Mouse (Mus musculus) lung, embryonic 15.5 days (tissue): ENCODE data around the gene Pdia6. TPM values are rescaled to one million over a fixed set of nuclear protein-coding genes. Genes with fewer than 3 reads are reported as not detected.

Source experiments
- ATAC-seq: fragments of 200-750 bp; cut with Nextera tagmentation; 2 replicates; pipeline ENCODE4 v1.8.0; 2017; ENCODE audit warnings: moderate number of reproducible peaks, borderline replicate concordance; ENCODE audit not compliant: low FRiP score, low TSS enrichment; ENCODE audit errors: extremely low read depth
- H3K27ac ChIP-seq: fragments of 300-500 bp; sonication (generic); 2 replicates; pipeline ENCODE4 v1.5.1; 2015; ENCODE audit warnings: moderate library complexity, mild to moderate bottlenecking, inconsistent platforms
- H3K27me3 ChIP-seq: fragments of 300-500 bp; sonication (generic); 2 replicates; pipeline ENCODE4 v1.6.1; 2015; ENCODE audit warnings: inconsistent platforms
- H3K36me3 ChIP-seq: fragments of 300-500 bp; sonication (generic); 2 replicates; pipeline ENCODE4 v1.6.1; 2015; ENCODE audit warnings: inconsistent platforms
- H3K4me1 ChIP-seq: fragments of 300-500 bp; sonication (generic); 2 replicates; pipeline ENCODE4 v1.6.1; 2015; ENCODE audit warnings: inconsistent platforms
- H3K4me2 ChIP-seq: fragments of 300-500 bp; sonication (generic); 2 replicates; pipeline ENCODE4 v1.6.1; 2015; ENCODE audit warnings: inconsistent platforms, mild to moderate bottlenecking, moderate library complexity
- H3K4me3 ChIP-seq: fragments of 300-500 bp; sonication (generic); 2 replicates; pipeline ENCODE4 v1.5.1; 2015; ENCODE audit warnings: mild to moderate bottlenecking, inconsistent platforms
- H3K9ac ChIP-seq: fragments of 300-500 bp; sonication (generic); 2 replicates; pipeline ENCODE4 v1.6.1; 2015; ENCODE audit warnings: inconsistent platforms
- H3K9me3 ChIP-seq: fragments of 300-500 bp; sonication (generic); 2 replicates; pipeline ENCODE4 v1.6.1; 2016; ENCODE audit warnings: inconsistent platforms
- WGBS: fragments of 180-500 bp; shearing (Covaris S2); methylation state at CpG from one replicate; pipeline ENCODE4 v1.1.7; 2015; 5-methylcytosine and 5-hydroxymethylcytosine counted together
- polyA plus RNA-seq: library from polyadenylated mRNA; unstranded; fragments of >200 nt; fragmentation: Nextera tagmentation; extraction: Ambion mirVana; gene quantifications from 2 replicates; pipeline ENCODE4 v1.2.1, GENCODE M21; 2015

Pdia6 gene
- polyA plus RNA-seq, 1 experiment from 2014 or later, result 737 TPM

DNA sequence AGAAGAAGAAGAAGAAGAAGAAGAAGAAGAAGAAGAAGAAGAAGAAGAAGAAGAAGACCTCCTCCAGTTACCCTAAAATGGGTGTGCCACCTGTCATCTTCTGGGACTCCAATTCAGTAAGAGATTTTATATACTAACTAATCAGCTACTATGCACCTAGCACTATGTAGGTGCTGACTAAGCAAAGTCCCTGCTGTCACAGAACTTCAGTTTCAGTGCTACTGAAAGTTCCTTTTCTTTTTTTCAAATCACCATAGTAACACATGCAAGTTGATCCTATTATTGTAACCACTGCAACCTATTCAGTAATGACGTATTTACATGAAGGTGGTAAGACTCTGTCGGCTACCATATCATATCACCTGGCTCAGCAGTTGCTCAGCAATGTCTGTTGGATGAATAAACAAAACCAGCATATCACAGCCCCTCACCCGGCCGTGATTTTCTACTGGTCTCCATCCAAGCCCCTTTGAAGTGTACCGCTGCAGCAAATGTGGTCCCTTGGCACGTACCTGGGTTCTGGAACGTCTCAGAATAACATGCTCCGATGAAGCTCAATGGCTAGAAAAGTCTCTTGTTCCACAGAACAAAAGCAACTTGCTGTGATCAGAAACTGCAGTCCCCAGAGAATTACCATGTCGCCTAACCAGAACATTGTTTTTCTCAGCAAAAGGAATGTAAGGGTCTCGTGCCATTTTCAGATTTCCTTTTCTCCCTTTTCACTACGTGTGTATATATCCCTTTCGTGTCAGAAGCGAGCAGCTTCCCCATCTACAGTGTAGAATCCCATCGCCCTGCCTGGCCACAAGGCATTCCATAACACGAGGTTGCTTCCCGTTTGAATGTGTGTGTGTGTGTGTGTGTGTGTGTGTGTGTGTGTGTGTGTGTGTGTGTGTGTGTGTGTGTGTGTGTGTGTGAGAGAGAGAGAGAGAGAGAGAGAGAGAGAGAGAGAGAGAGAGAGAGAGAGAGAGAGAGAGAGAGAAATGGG, 44.8 kb downstream of the Pdia6 start:
- H3K4me3 ChIP-seq, result no peak overlapping the region
- H3K4me2 ChIP-seq, result no peak overlapping the region
- H3K4me1 ChIP-seq, result no peaks in the 10 kb centered on the region
- peaks cover 4% of the 10 kb centered on the region; the same call in 1 of the 2 replicates for H3K27me3 ChIP-seq
- no peak overlapping the region for H3K27ac ChIP-seq
- no peak overlapping the region for H3K9ac ChIP-seq
- WGBS, result 66% methylated on average over 16 of the region's 16 CpGs
- no peaks in the 10 kb centered on the region for H3K9me3 ChIP-seq
- H3K36me3 ChIP-seq, result no peaks in the 10 kb centered on the region
- ATAC-seq, result no peak

DNA sequence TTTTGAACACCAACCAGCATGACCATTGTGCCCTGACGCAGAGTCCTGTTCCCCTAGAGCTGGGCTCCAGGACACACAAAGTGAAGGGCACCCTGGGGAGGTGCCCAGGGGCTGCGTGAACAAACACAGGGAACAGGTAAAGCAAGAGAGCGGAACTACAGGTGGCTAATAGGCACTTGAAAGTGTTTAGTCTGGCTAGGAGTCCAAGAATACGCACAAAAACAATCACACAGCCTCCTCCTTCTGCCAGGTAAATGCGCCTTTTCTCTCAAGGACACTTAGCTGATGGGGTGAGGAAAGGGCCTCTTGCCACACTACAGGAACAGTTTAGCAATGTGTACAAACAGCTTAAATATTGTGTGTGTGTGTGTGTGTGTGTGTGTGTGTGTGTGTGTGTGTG, 49.8 kb downstream of the Pdia6 start:
- H3K9ac ChIP-seq, result no peak overlapping the region
- 0 out of 2 replicates have a peak, but pooled peaks cover 6% of the 10 kb centered on the region for H3K4me1 ChIP-seq
- peaks cover 4% of the 10 kb centered on the region; the same call in 1 of the 2 replicates for H3K27me3 ChIP-seq
- peak overlapping the region; percentile 43 for H3K27ac ChIP-seq
- no peak overlapping the region for H3K4me2 ChIP-seq
- ATAC-seq, result peak; percentile 77
- H3K4me3 ChIP-seq, result no peak overlapping the region
- WGBS, result 66% methylated on average over 5 of the region's 5 CpGs
- no peaks in the 10 kb centered on the region for H3K36me3 ChIP-seq
- H3K9me3 ChIP-seq, result no peaks in the 10 kb centered on the region

GRCm38 (mm10) chr12:17317970-17318369, 51.6 kb downstream of the Pdia6 start:
- Histone ChIP-seq H3K4me1 (0 out of 2 replicates have a peak, but pooled peaks cover 6% of the 10 kb centered on the region), H3K36me3 (no peaks in the 10 kb centered on the region), H3K27ac (peak overlapping the region; percentile 60), H3K4me3 (no peak overlapping the region), H3K9me3 (no peaks in the 10 kb centered on the region), H3K27me3 (peaks cover 1% of the 10 kb centered on the region; the same call in 1 of the 2 replicates), H3K4me2 (no peak overlapping the region), H3K9ac (no peak overlapping the region)
- ATAC-seq, result no peak
- 38% methylated on average over 4 of the region's 4 CpGs for WGBS

DNA sequence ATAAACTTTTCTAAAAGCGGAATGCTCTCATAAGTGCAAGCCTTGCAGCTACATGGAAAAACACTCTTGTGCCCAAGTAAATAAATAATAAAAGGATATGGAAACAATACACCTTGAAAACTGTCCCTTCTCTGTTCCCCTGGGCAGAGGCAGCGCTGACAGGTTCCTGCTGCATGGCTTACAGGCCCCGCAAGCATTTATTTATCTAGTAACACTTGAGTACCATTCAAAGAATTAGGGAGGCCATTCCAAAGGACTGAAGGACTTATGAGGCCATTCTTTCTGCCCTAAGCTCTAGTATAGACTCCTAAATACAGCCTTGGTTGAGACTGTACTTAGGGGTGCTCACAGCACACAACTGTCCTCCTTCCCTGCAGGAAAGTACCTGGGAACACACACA, 52.1 kb downstream of the Pdia6 start:
- Histone ChIP-seq H3K4me2 (no peak overlapping the region; the same call in 1 of the 2 replicates), H3K9ac (no peak overlapping the region), H3K27ac (peak overlapping the region; percentile 42; the same call in 1 of the 2 replicates), H3K4me3 (no peak overlapping the region), H3K36me3 (no peaks in the 10 kb centered on the region), H3K27me3 (peaks cover 6% of the 10 kb centered on the region; the same call in 1 of the 2 replicates), H3K9me3 (no peaks in the 10 kb centered on the region), H3K4me1 (0 out of 2 replicates have a peak, but pooled peaks cover 6% of the 10 kb centered on the region)
- no peak for ATAC-seq
- 52% methylated on average over 3 of the region's 3 CpGs for WGBS

- peaks cover 39% of the 10 kb centered on the region for H3K27me3 ChIP-seq
- WGBS, result 2% methylated on average over 51 of the region's 51 CpGs
- ATAC-seq, result no peak
Measured at GRCm38 (mm10) chr12:17324549-17325470, 58.5 kb downstream of the Pdia6 start.

GRCm38 (mm10) chr12:17329259-17329658, 62.9 kb downstream of the Pdia6 start, which contains the start of gene Atp6v1c2:
Gene Atp6v1c2, minus strand, starts transcription at chr12:17329359.
- no peak for ATAC-seq
- Histone ChIP-seq H3K4me2 (no peak within 1 kb of the TSS), H3K36me3 (no peaks in the 10 kb centered on the region), H3K4me3 (no peak within 1 kb of the TSS), H3K27ac (no peak within 1 kb of the TSS), H3K27me3 (peaks cover 28% of the 10 kb centered on the region), H3K4me1 (peaks cover 7% of the 10 kb centered on the region), H3K9ac (no peak within 1 kb of the TSS), H3K9me3 (no peaks in the 10 kb centered on the region)
- WGBS, result 63% methylated on average over 3 of the region's 3 CpGs

More at GRCm38 (mm10) chr12:17324549-17325470, 58.5 kb downstream of the Pdia6 start:
- H3K9me3 ChIP-seq, result no peaks in the 10 kb centered on the region
- no peaks in the 10 kb centered on the region for H3K36me3 ChIP-seq
- H3K4me2 ChIP-seq, result peak overlapping the region; percentile 76
- peaks cover 10% of the 10 kb centered on the region for H3K4me1 ChIP-seq
- H3K27ac ChIP-seq, result no peak overlapping the region
- H3K9ac ChIP-seq, result peak overlapping the region; percentile 20
- H3K4me3 ChIP-seq, result peak overlapping the region; percentile 42

DNA sequence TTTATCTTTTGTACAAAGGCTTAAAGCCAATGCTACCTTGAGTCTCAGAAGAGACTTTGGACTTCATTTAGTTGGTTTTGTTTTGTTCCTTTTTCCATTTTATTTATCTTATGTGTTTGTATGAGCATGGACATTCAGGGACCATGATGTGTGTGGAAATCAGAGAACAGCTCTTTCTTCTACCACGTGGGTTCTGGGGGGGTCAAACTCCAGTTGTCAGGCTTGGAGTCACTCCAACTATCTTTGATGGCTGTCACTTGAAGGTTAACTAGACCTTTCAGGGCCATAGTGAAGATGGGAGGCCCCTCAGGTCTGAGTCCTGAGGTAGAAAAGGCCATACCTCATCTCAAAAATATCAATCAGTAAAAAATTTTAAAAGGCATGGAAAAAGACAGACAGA, 67.1 kb downstream of the Pdia6 start:
- no peaks in the 10 kb centered on the region for H3K4me1 ChIP-seq
- WGBS, result 15% methylated on average over 1 of the region's 1 CpGs
- H3K27ac ChIP-seq, result no peak overlapping the region
- H3K36me3 ChIP-seq, result no peaks in the 10 kb centered on the region
- no peak overlapping the region for H3K4me3 ChIP-seq
- 0 out of 2 replicates have a peak, but pooled peaks cover 5% of the 10 kb centered on the region for H3K27me3 ChIP-seq
- no peak for ATAC-seq
- H3K4me2 ChIP-seq, result no peak overlapping the region
- H3K9me3 ChIP-seq, result no peaks in the 10 kb centered on the region
- H3K9ac ChIP-seq, result no peak overlapping the region

Other genes starting within 250 kb of the Pdia6 start
- gene Kcnf1, start 89.7 kb upstream of the Pdia6 start, polyA plus RNA-seq, result 0.21 and 0.42 TPM in 2 replicates
- gene Atp6v1c2, start 62.8 kb downstream of the Pdia6 start, polyA plus RNA-seq, result 2.5 and 3.1 TPM in 2 replicates
- gene Nol10, start 81.9 kb downstream of the Pdia6 start, polyA plus RNA-seq, result 25.1 TPM in 2 replicates